Mouse (Mus musculus) testis, adult 2 months (tissue): Measurements from ENCODE around the gene Gpnmb. TPM values are rescaled to one million over a fixed set of nuclear protein-coding genes. Genes with fewer than 3 reads are reported as not detected.
A peak's percentile ranks its signal among the peaks of the same experiment; 100 is the strongest.

Source experiments
- H3K27ac ChIP-seq: fragments of 200-500 bp; 2 replicates; pipeline ENCODE4 v1.5.1; 2012; ENCODE audit warnings: low read depth, low read length; ENCODE audit not compliant: control insufficient read depth, insufficient read depth
- H3K27me3 ChIP-seq: fragments of 200-500 bp; 2 replicates; pipeline ENCODE4 v1.6.1; 2012; ENCODE audit warnings: mild to moderate bottlenecking, low read length, moderate library complexity; ENCODE audit not compliant: control insufficient read depth, insufficient read depth
- H3K36me3 ChIP-seq: fragments of 200-500 bp; 2 replicates; pipeline ENCODE4 v1.6.1; 2012; ENCODE audit warnings: mild to moderate bottlenecking, low read length; ENCODE audit not compliant: control insufficient read depth, insufficient read depth
- H3K4me1 ChIP-seq: fragments of 200-500 bp; 2 replicates; pipeline ENCODE4 v1.6.1; 2012; ENCODE audit warnings: low read length; ENCODE audit not compliant: control insufficient read depth, insufficient read depth
- H3K4me3 ChIP-seq: fragments of 200-500 bp; 2 replicates; pipeline ENCODE4 v1.5.1; 2012; ENCODE audit warnings: low read depth, mild to moderate bottlenecking, low read length, moderate library complexity, mixed read lengths; ENCODE audit not compliant: control insufficient read depth
- CTCF ChIP-seq: fragments of 200-500 bp; IDR thresholded peaks from 2 replicates; pipeline ENCODE4 v1.5.1; 2012; ENCODE audit warnings: low read depth, mild to moderate bottlenecking, inconsistent platforms, low read length, moderate library complexity; ENCODE audit not compliant: control insufficient read depth, insufficient read depth, insufficient replicate concordance
- POLR2A ChIP-seq: fragments of 200-500 bp; IDR thresholded peaks from 2 replicates; pipeline ENCODE4 v1.6.1; 2012; ENCODE audit warnings: low read depth, mild to moderate bottlenecking, inconsistent platforms, low read length, moderate library complexity; ENCODE audit not compliant: control insufficient read depth
- polyA plus RNA-seq: library from polyadenylated mRNA; depleted of rRNA; stranded (reverse); fragments of >200 nt; gene quantifications from 2 replicates; pipeline ENCODE4 v1.2.3, GENCODE M21; 2012

The Gpnmb gene
- polyA plus RNA-seq, 1 experiment: 0.31 TPM

GRCm38 (mm10) chr6:49048395-49048794 lies 12.0 kb downstream of the Gpnmb start:
- Histone ChIP-seq H3K27me3 (no peaks in the 10 kb centered on the region), H3K4me3 (no peak overlapping the region), H3K27ac (no peak overlapping the region), H3K4me1 (no peaks in the 10 kb centered on the region), H3K36me3 (no peaks in the 10 kb centered on the region)
- TF ChIP-seq POLR2A (no peak), CTCF (no peak)

GRCm38 (mm10) chr6:49050677-49051410 lies 14.5 kb downstream of the Gpnmb start:
- no peaks in the 10 kb centered on the region for H3K27me3 ChIP-seq
- no peak overlapping the region for H3K27ac ChIP-seq
- no peaks in the 10 kb centered on the region for H3K4me1 ChIP-seq
- H3K36me3 ChIP-seq: no peaks in the 10 kb centered on the region
- TF ChIP-seq CTCF (no peak), POLR2A (no peak)
- no peak overlapping the region for H3K4me3 ChIP-seq

GRCm38 (mm10) chr6:49052191-49052590 lies 15.8 kb downstream of the Gpnmb start:
- Histone ChIP-seq H3K27me3 (no peaks in the 10 kb centered on the region), H3K4me1 (no peaks in the 10 kb centered on the region; the same call in 1 of the 2 replicates), H3K36me3 (no peaks in the 10 kb centered on the region), H3K27ac (no peak overlapping the region), H3K4me3 (no peak overlapping the region)
- no peak for TF ChIP-seq CTCF
- no peak for TF ChIP-seq POLR2A

DNA sequence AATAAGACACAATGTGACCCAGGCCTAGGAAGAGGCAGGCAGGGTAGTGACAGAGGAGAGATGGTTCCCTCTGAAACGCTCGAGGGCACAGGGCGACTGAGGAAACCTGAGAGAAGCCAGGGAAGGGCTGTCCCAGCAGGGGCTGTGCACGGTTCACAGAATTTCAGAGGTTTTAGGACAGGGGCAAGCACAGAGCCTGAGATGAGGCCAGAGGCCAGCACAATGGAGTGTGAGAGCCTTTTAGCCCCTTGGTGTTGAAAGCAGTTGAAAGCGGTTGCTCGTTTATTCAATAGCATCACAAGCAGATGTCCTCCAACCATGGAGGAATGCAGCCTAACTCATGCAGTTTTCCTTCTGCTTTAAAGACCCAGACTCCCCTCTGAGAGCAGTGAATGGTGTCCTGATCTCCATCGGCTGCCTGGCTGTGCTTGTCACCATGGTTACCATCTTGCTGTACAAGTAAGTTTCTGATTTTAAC lies 18.9 kb downstream of the Gpnmb start:
- Histone ChIP-seq H3K4me1 (no peaks in the 10 kb centered on the region; the same call in 1 of the 2 replicates), H3K36me3 (no peaks in the 10 kb centered on the region), H3K27ac (no peak overlapping the region), H3K4me3 (no peak overlapping the region), H3K27me3 (no peaks in the 10 kb centered on the region)
- no peak for TF ChIP-seq POLR2A
- no peak for TF ChIP-seq CTCF

- Histone ChIP-seq H3K4me1 (no peaks in the 10 kb centered on the region; the same call in 1 of the 2 replicates), H3K27ac (no peak overlapping the region), H3K36me3 (no peaks in the 10 kb centered on the region), H3K27me3 (no peaks in the 10 kb centered on the region), H3K4me3 (no peak overlapping the region)
- TF ChIP-seq POLR2A (no peak), CTCF (no peak)
Observed at GRCm38 (mm10) chr6:49056009-49056408, 19.7 kb downstream of the Gpnmb start.

GRCm38 (mm10) chr6:49057053-49058021 lies 21.0 kb downstream of the Gpnmb start:
- H3K36me3 ChIP-seq: no peaks in the 10 kb centered on the region
- H3K4me1 ChIP-seq: no peaks in the 10 kb centered on the region; the same call in 1 of the 2 replicates
- TF ChIP-seq POLR2A: no peak
- TF ChIP-seq CTCF: peak; percentile 78; the same call in 1 of the 2 replicates
- no peak overlapping the region for H3K27ac ChIP-seq
- no peaks in the 10 kb centered on the region for H3K27me3 ChIP-seq
- H3K4me3 ChIP-seq: no peak overlapping the region

GRCm38 (mm10) chr6:49068361-49068760 lies 32.0 kb downstream of the Gpnmb start:
- Histone ChIP-seq H3K36me3 (no peaks in the 10 kb centered on the region), H3K27ac (no peak overlapping the region), H3K27me3 (no peaks in the 10 kb centered on the region), H3K4me3 (no peak overlapping the region), H3K4me1 (no peaks in the 10 kb centered on the region)
- TF ChIP-seq CTCF (no peak), POLR2A (no peak)
